13 mouse cellular contexts compared by ENCODE assay signal in the genomic region with DNA sequence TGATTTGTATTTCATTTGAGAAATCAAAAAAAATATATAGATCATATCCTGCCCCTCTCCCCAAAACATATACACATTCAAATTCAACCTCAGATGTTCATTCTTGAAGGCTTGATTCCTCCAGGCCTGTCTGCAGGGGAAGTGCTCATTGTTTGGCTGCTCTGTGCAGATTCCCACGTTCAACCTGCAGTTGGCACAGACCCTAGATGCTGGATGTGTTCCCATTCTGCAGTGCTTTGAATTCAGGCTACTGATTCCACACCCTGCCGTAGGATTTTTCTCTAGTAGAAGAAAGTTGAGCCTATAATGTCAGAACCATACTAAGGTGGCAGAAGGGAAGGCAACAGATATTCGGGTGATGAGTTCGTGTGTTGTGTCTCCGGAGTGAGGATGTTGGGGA.
A peak's percentile ranks its signal among the peaks of the same experiment; 100 is the strongest.
DNase-seq lines count a peak whose midpoint lies in the region; ATAC-seq lines count a peak whose summit lies in the region.
"Had no signal": no experiment of that assay in that cellular context is flagged by ENCODE, and none has a peak within 500 bp of the region (broad histone marks: within the 10 kb centered on the region; RNA-seq: fewer than 3 reads in every experiment).

No protein-coding gene starts in this region.

- no peaks in the 10 kb centered on the region for H3K9me3 ChIP-seq in hindbrain, embryonic 14.5 days (ENCODE audit: control insufficient read depth, low read length)
- H3K9me3 ChIP-seq in hindbrain, embryonic 16.5 days (ENCODE audit: control insufficient read depth, low read length): no peaks in the 10 kb centered on the region
- H3K9me3 ChIP-seq: hindbrain, embryonic 15.5 days; limb, embryonic 12.5 days; midbrain, embryonic 12.5 days had no signal

- no peak overlapping the region for H3K9ac ChIP-seq in hindbrain, embryonic 14.5 days
- H3K9ac ChIP-seq in hindbrain, embryonic 16.5 days (ENCODE audit: low read depth, low read length): no peak overlapping the region
- H3K9ac ChIP-seq: hindbrain, embryonic 15.5 days; limb, embryonic 12.5 days; midbrain, embryonic 12.5 days had no signal

- H3K4me1 ChIP-seq in hindbrain, embryonic 14.5 days (replicated peaks; ENCODE audit: control insufficient read depth, insufficient read depth, low read length): no peaks in the 10 kb centered on the region
- H3K4me1 ChIP-seq in hindbrain, embryonic 16.5 days (ENCODE audit: control insufficient read depth, insufficient read depth, low read depth, low read length): no peaks in the 10 kb centered on the region
- H3K4me1 ChIP-seq: hindbrain, embryonic 15.5 days; midbrain, embryonic 12.5 days had no signal

- no peaks in the 10 kb centered on the region for H3K27me3 ChIP-seq in hindbrain, embryonic 14.5 days (ENCODE audit: control insufficient read depth, insufficient read depth, low read length)
- no peaks in the 10 kb centered on the region for H3K27me3 ChIP-seq in hindbrain, embryonic 16.5 days (replicated peaks; ENCODE audit: control insufficient read depth, insufficient read depth, low read length)
- H3K27me3 ChIP-seq: hindbrain, embryonic 15.5 days; limb, embryonic 12.5 days; midbrain, embryonic 12.5 days had no signal

- peak; percentile 82 to 83 for DNase-seq in cerebellum, postnatal 10 days
- no peak for DNase-seq in cerebellum, adult 9-11 months
- DNase-seq in hindbrain, embryonic 14.5 days (ENCODE audit: low spot score): peak; percentile 32
- peak; percentile 8 for DNase-seq in brain, embryonic 18.5 days (ENCODE audit: low read depth, low spot score)
- peak; percentile 43 for DNase-seq in left cerebral cortex, postnatal 4 days
- DNase-seq in adrenal gland, postnatal 4 days (ENCODE audit: low spot score in 2 of 2): no peak
- no peak for DNase-seq in kidney, postnatal 25 days
- DNase-seq: adrenal gland, postnatal 25 days; gastrocnemius, adult 2 months had no signal

- WGBS in hindbrain, embryonic 14.5 days: 72% methylated on average over 5 of the region's 5 CpGs
- 70% methylated on average over 5 of the region's 5 CpGs for WGBS in hindbrain, embryonic 16.5 days

- no peak overlapping the region for H3K4me2 ChIP-seq in hindbrain, embryonic 14.5 days (replicated peaks)
- no peak overlapping the region for H3K4me2 ChIP-seq in hindbrain, embryonic 16.5 days (ENCODE audit: low read length)
- H3K4me2 ChIP-seq: hindbrain, embryonic 15.5 days; limb, embryonic 12.5 days; midbrain, embryonic 12.5 days had no signal

- no peak overlapping the region for H3K27ac ChIP-seq in hindbrain, embryonic 14.5 days
- H3K27ac ChIP-seq in hindbrain, embryonic 16.5 days (ENCODE audit: low read depth, low read length): no peak overlapping the region
- H3K27ac ChIP-seq: gastrocnemius, adult 2 months; hindbrain, embryonic 15.5 days; limb, embryonic 12.5 days; midbrain, embryonic 12.5 days had no signal

- ATAC-seq in hindbrain, embryonic 14.5 days (ENCODE audit: low FRiP score): no peak
- no peak for ATAC-seq in hindbrain, embryonic 16.5 days

- no peak overlapping the region for H3K4me3 ChIP-seq in hindbrain, embryonic 14.5 days (replicated peaks; ENCODE audit: low read length)
- H3K4me3 ChIP-seq in hindbrain, embryonic 16.5 days (ENCODE audit: low read length): no peak overlapping the region
- H3K4me3 ChIP-seq: gastrocnemius, adult 2 months; hindbrain, embryonic 15.5 days; limb, embryonic 12.5 days; midbrain, embryonic 12.5 days had no signal

- H3K36me3 ChIP-seq in hindbrain, embryonic 14.5 days (replicated peaks; ENCODE audit: control insufficient read depth, insufficient read depth): no peaks in the 10 kb centered on the region
- H3K36me3 ChIP-seq in hindbrain, embryonic 16.5 days (ENCODE audit: control insufficient read depth, insufficient read depth, low read length): no peaks in the 10 kb centered on the region
- H3K36me3 ChIP-seq: hindbrain, embryonic 15.5 days; limb, embryonic 12.5 days; midbrain, embryonic 12.5 days had no signal

- intact Hi-C loops in left cerebral cortex, postnatal 4 days (cut with DNase I): no loop called here

Comparison
In these comparisons a context has a peak if more than half of its experiments do, and no peak if none do; other contexts are left out.
1. DNase-seq: peak in cerebellum, postnatal 10 days (2 of 2), hindbrain, embryonic 14.5 days (single experiment), brain, embryonic 18.5 days (single experiment) and left cerebral cortex, postnatal 4 days (single experiment); none in cerebellum, adult 9-11 months (single experiment), adrenal gland, postnatal 4 days (0 of 2) and kidney, postnatal 25 days (0 of 2).